Mouse (Mus musculus) gastrocnemius, postnatal 36 days (tissue): ENCODE results near the gene Lactb. TPM values are rescaled to one million over a fixed set of nuclear protein-coding genes. Genes with fewer than 3 reads are reported as not detected.
"Not testable (repeated sequence)": the region's sequence is repeated elsewhere in the genome, so short reads cannot be mapped to it uniquely, and the experiment has no call there.

Experiments used
- DNase-seq, 2 experiments: peaks; one replicate each; pipeline ENCODE4 v3.0.0; 2022
- intact Hi-C: fragments of 180-260 bp; cut with DNase I; formaldehyde crosslinking; loops from one replicate; pipeline ENCODE4 v1.15.1; 2025
- total RNA-seq, 2 experiments: library from RNA; stranded (reverse); gene quantifications; 2 replicates each; pipeline ENCODE4 v1.2.3; 2021

Gene Lactb
- total RNA-seq, 2 experiments from 2014 or later: 20.8 to 22.1 TPM

- intact Hi-C loops: no loop called here
- no peak for DNase-seq
These were observed 41.1 kb downstream of the Lactb start for GRCm38 (mm10) chr9:66933869-66934808.

GRCm38 (mm10) chr9:66930351-66930750 lies 44.9 kb downstream of the Lactb start:
- intact Hi-C loops: no loop called here
- no peak for DNase-seq

GRCm38 (mm10) chr9:66927696-66928402 lies 47.4 kb downstream of the Lactb start:
- intact Hi-C loops: loop anchor here (5.0 kb wide), 1 partner anchor 86 kb away; no protein-coding TSS in a partner anchor
- DNase-seq: no peak

GRCm38 (mm10) chr9:66925853-66926252 lies 49.4 kb downstream of the Lactb start:
- intact Hi-C loops: loop anchor here (5.0 kb wide), 1 partner anchor 84 kb away; no protein-coding TSS in a partner anchor
- no peak for DNase-seq

DNA sequence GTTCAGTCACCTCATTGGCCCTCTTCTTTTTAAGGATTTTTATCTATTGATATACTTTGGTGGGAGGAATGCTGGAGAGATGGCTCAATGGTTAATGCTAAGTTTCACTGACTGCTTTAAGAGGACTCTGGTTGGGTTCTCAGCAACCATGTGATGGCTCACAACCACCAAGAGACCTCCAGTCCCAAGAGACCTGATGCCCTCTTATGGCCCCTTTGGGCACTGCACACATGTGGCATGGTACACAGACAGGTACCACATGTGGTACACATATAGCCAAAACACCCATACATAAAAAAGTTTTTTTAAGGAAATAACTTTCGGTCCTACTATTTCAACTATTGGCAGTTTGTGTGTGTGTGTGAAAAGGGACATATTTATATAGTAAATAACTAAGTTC lies 53.2 kb downstream of the Lactb start:
- intact Hi-C loops: no loop called here
- no peak for DNase-seq

- intact Hi-C loops: no loop called here
- DNase-seq: no peak
These were observed 54.6 kb downstream of the Lactb start for GRCm38 (mm10) chr9:66920488-66921279.

DNA sequence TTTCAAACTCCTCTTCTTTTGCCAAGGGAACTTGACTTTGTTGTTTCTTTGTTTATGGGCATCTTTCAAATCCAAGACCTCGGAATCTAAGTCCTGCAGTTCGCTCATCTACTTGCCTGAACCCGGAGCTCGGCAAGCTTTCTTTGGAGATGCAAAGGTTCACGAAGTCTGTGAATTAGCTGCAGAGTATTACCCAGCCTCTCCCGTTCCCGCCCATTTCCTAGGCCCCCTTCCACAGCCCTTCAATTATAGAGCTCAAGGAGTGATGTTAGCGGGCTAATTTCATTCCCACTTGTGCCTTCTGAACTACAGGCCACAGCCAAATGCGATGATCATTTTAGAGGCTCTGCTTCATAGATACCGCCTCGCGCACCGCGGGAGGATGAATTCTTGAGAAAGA lies 55.3 kb downstream of the Lactb start:
- DNase-seq: no peak
- intact Hi-C loops: no loop called here

GRCm38 (mm10) chr9:66919382-66919971 lies 55.8 kb downstream of the Lactb start, which contains the start of gene Rab8b:
Gene Rab8b, minus strand, starts transcription at chr9:66919687.
- DNase-seq: peak; percentile 89 to 98

DNA sequence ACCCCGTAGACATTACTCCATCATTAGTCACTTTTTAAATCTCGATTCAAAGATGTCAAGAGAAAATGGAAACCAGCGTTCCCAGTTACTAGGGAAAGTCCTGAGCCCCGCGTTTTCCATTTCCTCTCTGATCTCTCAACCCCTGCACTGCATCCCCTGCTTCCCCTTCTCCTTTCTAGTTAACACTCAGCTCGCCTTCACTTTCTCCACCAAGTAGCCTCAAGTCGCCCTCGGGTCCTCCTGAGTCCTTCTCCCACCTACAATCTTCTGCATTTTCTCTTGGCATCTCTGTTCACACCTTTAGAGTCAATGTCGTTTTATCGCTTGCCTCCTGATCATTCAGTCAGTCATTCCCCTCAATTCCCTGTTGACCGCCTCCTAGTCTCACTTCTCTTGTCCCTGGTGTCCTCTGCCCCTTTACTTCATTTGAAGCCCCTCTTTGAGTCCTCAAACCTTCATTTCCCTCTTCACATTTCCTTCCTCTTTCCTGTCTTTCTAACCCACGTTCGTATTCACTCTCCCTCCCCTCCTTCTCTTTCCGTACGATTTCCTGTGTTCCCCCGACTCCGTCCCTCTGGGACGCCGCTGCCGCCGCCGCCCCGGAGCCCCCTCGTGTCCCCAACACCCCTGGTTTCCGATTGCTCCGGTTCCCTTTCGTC lies 56.5 kb downstream of the Lactb start:
- DNase-seq: no peak
- intact Hi-C loops: no loop called here

More at GRCm38 (mm10) chr9:66919382-66919971, 55.8 kb downstream of the Lactb start, which contains the start of gene Rab8b:
- intact Hi-C loops: no loop called here

- no peak for DNase-seq
- intact Hi-C loops: no loop called here
These were observed 57.4 kb downstream of the Lactb start for GRCm38 (mm10) chr9:66917892-66918255.

- intact Hi-C loops: no loop called here
- DNase-seq: no peak
These were observed 57.9 kb downstream of the Lactb start for GRCm38 (mm10) chr9:66917216-66917891.

DNA sequence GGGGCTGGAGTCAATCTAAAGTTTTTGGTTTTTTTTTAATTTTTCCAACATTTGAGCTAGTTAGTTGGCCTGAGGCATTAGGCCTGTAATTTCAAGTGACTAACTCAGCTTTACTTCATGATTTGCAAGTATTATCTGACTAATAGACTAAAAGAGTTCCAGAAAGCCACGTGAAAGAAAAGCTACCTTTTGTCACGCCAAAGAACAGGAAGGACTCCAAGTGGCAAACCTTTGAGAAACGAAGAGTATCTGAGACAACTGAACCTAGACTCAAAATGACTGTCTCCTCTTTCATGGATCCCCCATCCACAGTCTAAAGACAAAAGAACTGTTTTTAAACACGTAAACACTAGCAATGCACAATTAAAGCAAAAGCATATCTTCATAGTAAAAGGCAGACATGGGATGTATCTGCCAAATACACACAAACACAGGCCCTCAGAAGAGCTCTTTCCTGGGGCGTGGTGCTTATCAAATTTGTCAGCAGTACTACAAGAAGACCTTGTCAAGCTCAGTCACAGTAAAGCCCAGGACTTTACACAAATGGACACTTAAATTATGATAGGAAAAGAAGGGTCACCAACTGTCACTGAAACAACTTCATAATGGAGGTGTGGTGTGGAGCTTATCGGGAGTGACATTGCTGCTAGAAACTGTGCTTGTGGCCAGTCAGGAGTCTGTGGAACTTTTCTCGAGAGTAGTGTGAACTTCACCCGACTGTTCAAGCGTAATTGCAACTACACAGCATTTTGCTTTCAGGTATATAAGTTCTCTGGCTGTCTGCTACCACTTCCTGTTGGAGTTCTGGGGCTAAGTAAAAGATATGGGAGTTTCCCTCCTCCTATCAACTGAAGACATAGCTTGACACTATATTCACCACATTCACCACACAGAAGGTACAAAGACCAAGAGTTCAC lies 59.2 kb downstream of the Lactb start:
- no peak for DNase-seq
- intact Hi-C loops: no loop called here

- intact Hi-C loops: no loop called here
- DNase-seq: no peak
These were observed 59.9 kb downstream of the Lactb start for GRCm38 (mm10) chr9:66915401-66915800.

- intact Hi-C loops: no loop called here
- no peak for DNase-seq
These were observed 60.7 kb downstream of the Lactb start for GRCm38 (mm10) chr9:66914540-66914939.

DNA sequence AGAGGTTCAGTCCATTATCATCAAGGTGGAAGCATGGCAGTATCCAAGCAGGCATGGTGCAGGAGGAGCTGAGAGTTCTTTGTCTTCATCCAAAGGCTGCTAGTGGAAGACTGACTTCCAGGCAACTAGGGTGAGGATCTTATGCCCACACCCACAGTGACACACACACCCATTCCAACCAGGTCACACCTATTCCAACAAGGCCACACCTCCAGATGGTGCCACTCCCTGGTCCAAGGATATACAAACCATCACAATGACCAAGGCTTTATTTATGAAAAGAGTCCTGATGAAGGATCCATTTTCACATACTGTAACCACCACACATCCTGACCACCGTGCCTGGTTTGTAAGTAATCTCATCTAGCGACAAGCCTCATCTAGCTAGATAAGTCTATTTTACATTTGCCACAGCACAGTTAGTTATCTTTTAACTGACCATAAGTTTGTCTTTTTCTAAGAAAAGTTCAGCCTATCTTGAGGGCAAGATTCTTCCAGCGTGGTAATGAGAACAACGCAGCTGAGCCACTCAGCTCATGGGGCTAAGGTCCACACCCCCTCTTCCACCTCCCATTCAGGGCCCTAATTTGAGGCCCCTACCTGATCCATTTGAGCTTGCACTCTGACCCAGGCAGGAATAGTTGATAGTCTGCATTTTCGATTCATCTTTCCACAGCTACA lies 61.9 kb downstream of the Lactb start:
- intact Hi-C loops, DNase-seq: not testable (repeated sequence)

DNA sequence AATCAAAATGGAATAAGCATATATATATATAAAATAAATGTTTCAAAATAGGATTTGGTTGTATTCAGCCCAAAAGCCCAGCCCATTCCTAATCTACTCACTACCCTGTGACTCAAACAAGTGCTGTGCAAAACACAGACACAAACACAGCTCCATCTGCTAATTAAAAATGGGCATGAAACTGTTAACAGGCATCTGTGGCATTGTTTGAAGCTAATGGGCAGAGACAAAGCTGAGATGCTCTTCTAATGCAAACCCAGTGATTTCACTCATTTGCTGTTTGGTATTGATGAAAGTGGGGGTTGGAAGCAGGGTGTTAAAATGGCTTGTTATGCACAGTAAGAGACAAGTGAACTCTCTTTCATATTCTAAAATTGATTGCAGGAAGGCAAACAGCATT lies 63.0 kb downstream of the Lactb start:
- intact Hi-C loops: no loop called here
- DNase-seq: no peak

DNA sequence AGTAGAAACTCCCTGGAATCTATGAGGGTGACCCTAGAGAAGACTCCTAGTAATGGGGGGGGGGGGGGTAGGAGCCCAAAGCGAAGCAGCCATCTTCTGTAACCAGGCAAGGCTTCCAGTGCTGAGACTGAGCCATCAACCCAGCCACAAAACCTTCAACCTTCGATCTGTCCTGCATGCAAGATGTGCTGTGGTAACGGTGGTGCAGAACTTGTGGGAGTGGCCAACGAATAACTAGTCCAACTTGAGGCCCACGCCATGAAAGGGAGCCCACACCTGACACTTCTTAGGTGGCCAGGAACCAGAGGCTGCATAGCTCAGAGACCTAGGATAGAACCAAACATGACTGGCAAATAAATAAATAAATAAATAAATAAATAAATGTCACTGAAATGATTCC lies 64.6 kb downstream of the Lactb start:
- intact Hi-C loops: no loop called here
- DNase-seq: no peak

- intact Hi-C loops: no loop called here
- no peak for DNase-seq
These were observed 65.4 kb downstream of the Lactb start for GRCm38 (mm10) chr9:66909922-66910321.
